22 mouse cellular contexts compared by ENCODE assay signal in the genomic region with DNA sequence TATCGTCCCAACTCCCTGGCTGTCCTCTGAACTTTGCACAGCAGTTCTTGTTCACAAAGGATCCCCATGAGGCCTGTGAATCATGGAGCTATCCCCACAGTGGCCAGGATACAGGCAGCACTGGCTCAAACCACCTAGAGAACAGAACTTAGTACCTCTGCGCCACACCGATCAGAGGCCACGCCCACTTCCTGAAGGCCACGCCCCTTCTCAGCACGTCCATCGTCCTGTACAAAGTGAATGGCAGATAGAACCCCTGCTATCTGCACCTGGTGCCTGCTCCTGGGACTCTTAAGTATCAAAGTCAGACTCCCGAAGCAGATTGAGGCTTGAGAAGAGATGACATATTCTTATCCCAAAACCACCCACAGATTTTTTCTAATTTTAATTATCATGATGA. TPM values are rescaled to one million over a fixed set of nuclear protein-coding genes. Genes with fewer than 3 reads are reported as not detected.
"Had no signal": no experiment of that assay in that cellular context is flagged by ENCODE, and none has a peak within 500 bp of the region (broad histone marks: within the 10 kb centered on the region; RNA-seq: fewer than 3 reads in every experiment).

No protein-coding gene starts in this region.

- H3K4me2 ChIP-seq: limb, embryonic 15.5 days; liver, embryonic 12.5 days; lung, embryonic 14.5 days; midbrain, embryonic 13.5 days; neural tube, embryonic 15.5 days had no signal

- H3K4me1 ChIP-seq: liver, embryonic 12.5 days had no signal

- ATAC-seq: intestine, embryonic 16.5 days; liver, embryonic 12.5 days; midbrain, embryonic 13.5 days had no signal

- H3K36me3 ChIP-seq: limb, embryonic 15.5 days; liver, embryonic 12.5 days; midbrain, embryonic 13.5 days; neural tube, embryonic 15.5 days had no signal

- DNase-seq: kidney, adult 8-10 months; kidney, postnatal 10 days; lung, embryonic 14.5 days; lung, postnatal 10 days; lung, postnatal 4 days; right cerebral cortex, adult 18-20 months had no signal

- H3K27ac ChIP-seq: left cerebral cortex, adult 2 months; limb, embryonic 15.5 days; liver, embryonic 12.5 days; midbrain, embryonic 13.5 days; neural tube, embryonic 15.5 days; stomach, postnatal 0 days had no signal

- H3K4me3 ChIP-seq: left cerebral cortex, adult 2 months; limb, embryonic 15.5 days; liver, embryonic 12.5 days; midbrain, embryonic 13.5 days; myocyte; neural tube, embryonic 15.5 days had no signal

- H3K9me3 ChIP-seq: limb, embryonic 15.5 days; midbrain, embryonic 13.5 days; neural tube, embryonic 15.5 days had no signal

- H3K9ac ChIP-seq: limb, embryonic 15.5 days; liver, embryonic 12.5 days; lung, embryonic 14.5 days; midbrain, embryonic 13.5 days; neural tube, embryonic 15.5 days had no signal

- H3K27me3 ChIP-seq: limb, embryonic 15.5 days; liver, embryonic 12.5 days; midbrain, embryonic 13.5 days; neural tube, embryonic 15.5 days had no signal

RNA-seq across cellular contexts. Expression of gene Piwil1, which starts 8.3 kb away (rescaled TPM):
- total RNA-seq: layer of hippocampus, adult 8-10 months; left cerebral cortex, adult 2 months; megakaryocyte-erythroid progenitor cell, adult 5-6 weeks had no signal
- polyA plus RNA-seq: intestine, embryonic 16.5 days; large intestine, adult 2 months; limb, embryonic 11.5 days; limb, embryonic 15.5 days; liver, embryonic 12.5 days; liver, embryonic 16.5 days; lung, embryonic 14.5 days; myocyte; neural tube, embryonic 11.5 days; stomach, postnatal 0 days; thymus, postnatal 0 days; urinary bladder, adult 2 months had no signal
